In the genomic region with DNA sequence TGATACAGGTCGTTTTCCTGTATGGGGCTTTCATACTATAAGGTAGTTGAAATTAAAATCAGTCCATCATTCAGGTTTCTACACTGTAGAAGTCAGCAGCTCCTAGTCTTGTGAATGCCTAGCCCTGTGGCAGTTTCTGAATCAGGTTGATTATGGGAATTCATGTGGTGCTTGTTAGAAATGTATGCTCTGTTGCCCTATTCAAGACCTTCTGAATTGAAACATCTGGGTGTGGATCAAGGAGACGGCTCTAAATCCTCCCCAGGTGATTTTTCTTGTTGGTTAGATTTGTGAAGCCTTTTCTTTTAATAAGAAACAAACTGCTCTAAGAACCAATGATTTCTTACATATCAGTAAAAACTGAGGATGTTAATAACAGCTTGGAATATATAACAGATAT, we compare ENCODE assay signal across 32 mouse cellular contexts.
"Had no signal": no experiment of that assay in that cellular context is flagged by ENCODE, and none has a peak within 500 bp of the region (broad histone marks: within the 10 kb centered on the region; RNA-seq: fewer than 3 reads in every experiment).

No protein-coding gene starts in this region.

- ATAC-seq: hindbrain, embryonic 16.5 days; hindbrain, postnatal 0 days; inflammation-experienced regulatory T-cells, adult 6 months; intestine, embryonic 15.5 days; intestine, embryonic 16.5 days; intestine, postnatal 0 days had no signal

- DNase-seq: heart, postnatal 10 days; heart, postnatal 14 days; heart, postnatal 36 days; heart, postnatal 4 days; kidney, adult 11 months; kidney, adult 18-20 months; kidney, adult 2 months; kidney, adult 8-10 months; kidney, adult 9 months; kidney, postnatal 10 days; kidney, postnatal 14 days; kidney, postnatal 25 days; kidney, postnatal 36 days; kidney, postnatal 4 days; layer of hippocampus, adult 9-11 months; layer of hippocampus, postnatal 36 days had no signal

- H3K4me1 ChIP-seq: heart, embryonic 15.5 days; hindbrain, embryonic 10.5 days; hindbrain, embryonic 12.5 days; hindbrain, embryonic 13.5 days; hindbrain, embryonic 15.5 days; intestine, embryonic 15.5 days had no signal

- H3K27ac ChIP-seq: heart, embryonic 15.5 days; hindbrain, embryonic 10.5 days; hindbrain, embryonic 12.5 days; hindbrain, embryonic 13.5 days; hindbrain, embryonic 14.5 days; hindbrain, embryonic 15.5 days; hindbrain, postnatal 0 days; intestine, embryonic 15.5 days; kidney, embryonic 15.5 days; kidney, postnatal 0 days; layer of hippocampus, adult 2 months; left cerebral cortex, adult 2 months had no signal

- H3K36me3 ChIP-seq: heart, embryonic 15.5 days; hindbrain, embryonic 10.5 days; hindbrain, embryonic 12.5 days; hindbrain, embryonic 13.5 days; hindbrain, embryonic 15.5 days; intestine, embryonic 15.5 days; kidney, embryonic 15.5 days had no signal

- H3K4me2 ChIP-seq: heart, embryonic 15.5 days; hindbrain, embryonic 12.5 days; hindbrain, embryonic 13.5 days; hindbrain, embryonic 14.5 days; hindbrain, embryonic 15.5 days; intestine, embryonic 15.5 days; kidney, embryonic 15.5 days had no signal

- H3K4me3 ChIP-seq: heart, embryonic 15.5 days; hindbrain, embryonic 10.5 days; hindbrain, embryonic 12.5 days; hindbrain, embryonic 13.5 days; hindbrain, embryonic 15.5 days; intestine, embryonic 15.5 days; kidney, embryonic 15.5 days; layer of hippocampus, adult 2 months; left cerebral cortex, adult 2 months had no signal

- H3K9ac ChIP-seq: heart, embryonic 15.5 days; hindbrain, embryonic 12.5 days; hindbrain, embryonic 13.5 days; hindbrain, embryonic 14.5 days; hindbrain, embryonic 15.5 days; intestine, embryonic 15.5 days; kidney, embryonic 15.5 days had no signal

- H3K9me3 ChIP-seq: heart, embryonic 15.5 days; hindbrain, embryonic 10.5 days; hindbrain, embryonic 12.5 days; hindbrain, embryonic 13.5 days; hindbrain, embryonic 15.5 days; intestine, embryonic 15.5 days; kidney, embryonic 15.5 days had no signal

- H3K27me3 ChIP-seq: heart, embryonic 15.5 days; hindbrain, embryonic 12.5 days; hindbrain, embryonic 13.5 days; hindbrain, embryonic 15.5 days; intestine, embryonic 15.5 days; kidney, embryonic 15.5 days had no signal
